Mouse (Mus musculus): Measurements from ENCODE around the gene Gata2.

The Gata2 gene

DNA sequence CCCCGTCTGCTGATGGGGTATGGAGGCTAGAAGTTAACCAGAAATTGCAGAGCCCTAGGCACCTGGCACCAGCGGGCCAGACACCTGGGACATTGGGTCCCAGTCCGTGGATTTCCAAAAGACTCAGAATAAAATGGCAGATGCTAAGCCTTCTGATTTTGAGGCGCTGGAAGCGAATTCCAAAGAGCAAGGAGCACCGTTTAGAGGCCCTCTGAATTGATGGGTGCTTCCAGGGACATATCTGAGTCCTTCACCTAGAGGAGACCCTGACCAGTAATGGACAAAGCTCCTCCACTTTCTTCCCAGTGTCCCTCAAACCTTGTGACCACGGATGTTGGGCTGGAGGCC is 1.3 kb downstream of the Gata2 start:
- DNase-seq (ENCODE audit: low read depth, low spot score) = no peak

DNA sequence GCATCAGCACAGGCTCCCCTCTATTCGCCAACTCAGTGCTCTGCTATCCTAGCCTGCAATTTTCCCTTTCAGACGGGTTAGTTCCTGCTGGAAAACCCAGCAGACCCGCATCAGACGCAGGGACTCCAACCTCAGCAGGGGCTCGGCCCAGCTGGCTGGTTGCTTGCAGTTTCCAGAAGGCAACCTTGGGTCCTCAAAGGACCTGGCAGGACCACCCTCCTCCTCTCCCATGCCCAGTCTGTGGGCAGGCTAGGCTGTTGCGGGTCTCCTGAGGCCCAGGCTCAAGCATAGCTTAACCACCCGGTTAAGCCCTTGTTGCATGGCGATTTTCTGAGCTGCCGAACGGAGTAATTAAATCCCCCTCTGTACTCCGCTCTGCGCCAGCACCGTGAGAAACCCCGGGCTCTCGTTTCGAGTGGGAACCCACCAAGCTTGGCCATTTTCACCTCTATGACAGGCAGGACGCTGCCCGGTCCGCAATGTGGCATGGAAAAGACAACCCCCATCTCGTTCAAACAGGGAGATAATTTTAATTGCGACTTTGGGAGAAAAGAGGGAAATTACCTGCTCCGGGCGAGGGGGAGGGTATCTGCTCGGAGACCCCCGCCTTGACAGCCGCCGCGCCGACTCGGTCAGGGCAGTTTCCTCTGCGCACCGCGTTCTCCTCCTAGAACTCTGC is 2.5 kb downstream of the Gata2 start:
- no peak for DNase-seq (ENCODE audit: low read depth, low spot score)

GRCm38 (mm10) chr6:88196733-88197312 is 3.1 kb downstream of the Gata2 start:
- no peak for DNase-seq (ENCODE audit: low read depth, low spot score)

- no peak for DNase-seq (ENCODE audit: low read depth, low spot score)
These were observed 3.8 kb downstream of the Gata2 start for GRCm38 (mm10) chr6:88197313-88198069.

DNA sequence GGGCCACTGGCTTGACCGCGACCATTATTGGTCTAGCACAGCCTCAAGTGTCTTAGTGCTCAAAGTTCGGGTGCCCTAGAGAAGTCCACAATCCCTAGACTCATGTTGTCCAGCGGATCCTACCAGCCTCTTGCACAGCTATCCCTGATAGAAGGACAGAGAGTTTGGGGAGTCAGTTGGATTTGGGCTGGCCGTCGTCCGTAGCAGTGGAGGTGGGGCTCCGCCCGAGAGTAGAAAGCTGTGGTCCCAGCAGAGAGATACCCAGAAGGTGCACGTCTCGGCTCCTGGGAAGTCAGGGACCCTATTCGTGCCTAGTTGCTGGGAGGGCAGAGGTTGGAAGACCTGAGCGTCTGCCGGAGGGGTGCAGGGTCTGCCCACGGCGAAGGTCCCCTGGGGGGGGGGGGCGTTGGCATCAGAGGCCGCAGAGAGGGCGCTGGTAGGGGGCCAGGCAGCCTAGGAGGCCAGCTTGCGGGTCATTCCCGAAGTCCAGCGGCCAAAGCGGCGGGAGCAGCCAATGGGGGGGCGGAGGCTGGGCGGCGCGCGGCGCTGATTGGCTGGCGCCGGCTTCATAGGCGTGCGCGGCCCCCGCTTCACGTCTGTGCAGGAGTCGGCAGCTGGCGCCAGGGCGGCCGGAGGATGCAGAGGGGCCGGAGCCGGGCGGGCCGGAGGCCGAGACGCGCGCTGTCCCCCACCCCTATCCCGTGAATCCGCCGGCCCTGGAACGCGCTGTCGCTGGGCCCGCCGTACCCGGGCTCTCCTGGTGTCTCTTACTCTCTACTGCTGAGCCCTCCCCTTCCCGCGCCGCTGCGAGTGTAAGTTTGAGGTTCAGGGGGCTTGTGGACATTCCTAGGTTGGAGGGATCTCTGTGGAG is 4.6 kb downstream of the Gata2 start:
- no peak for DNase-seq (ENCODE audit: low read depth, low spot score)

DNA sequence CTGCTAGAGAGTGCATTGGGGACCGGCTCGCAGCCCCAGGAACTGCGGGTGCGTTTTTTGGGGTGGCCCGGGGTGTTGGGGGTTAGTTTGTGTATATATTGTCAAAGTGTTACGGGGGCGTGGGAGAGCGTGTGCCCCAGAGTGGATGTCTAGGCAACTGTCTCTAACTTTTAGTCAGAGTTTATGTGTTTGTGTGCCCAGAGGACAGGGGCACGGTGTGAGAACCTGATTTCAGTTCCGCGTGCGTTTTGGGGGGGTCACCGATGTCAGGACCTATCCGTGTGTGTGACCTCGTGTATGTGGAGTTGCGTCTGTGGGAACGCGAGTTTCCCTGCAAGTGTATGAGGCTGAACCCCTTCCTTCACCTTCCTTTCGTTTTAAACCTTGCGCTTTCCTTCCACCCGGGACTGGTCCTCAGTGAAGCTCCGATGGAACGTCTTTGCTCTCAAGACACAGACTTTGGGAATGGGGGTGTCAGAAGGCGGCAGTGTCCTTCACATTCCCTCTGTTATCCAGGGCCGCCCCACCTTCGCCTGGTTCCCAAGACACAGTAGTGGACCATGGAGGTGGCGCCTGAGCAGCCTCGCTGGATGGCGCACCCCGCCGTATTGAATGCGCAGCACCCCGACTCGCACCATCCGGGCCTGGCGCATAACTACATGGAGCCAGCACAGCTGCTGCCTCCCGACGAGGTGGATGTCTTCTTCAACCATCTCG is 5.5 kb downstream of the Gata2 start:
- DNase-seq (ENCODE audit: low read depth, low spot score) = no peak

DNA sequence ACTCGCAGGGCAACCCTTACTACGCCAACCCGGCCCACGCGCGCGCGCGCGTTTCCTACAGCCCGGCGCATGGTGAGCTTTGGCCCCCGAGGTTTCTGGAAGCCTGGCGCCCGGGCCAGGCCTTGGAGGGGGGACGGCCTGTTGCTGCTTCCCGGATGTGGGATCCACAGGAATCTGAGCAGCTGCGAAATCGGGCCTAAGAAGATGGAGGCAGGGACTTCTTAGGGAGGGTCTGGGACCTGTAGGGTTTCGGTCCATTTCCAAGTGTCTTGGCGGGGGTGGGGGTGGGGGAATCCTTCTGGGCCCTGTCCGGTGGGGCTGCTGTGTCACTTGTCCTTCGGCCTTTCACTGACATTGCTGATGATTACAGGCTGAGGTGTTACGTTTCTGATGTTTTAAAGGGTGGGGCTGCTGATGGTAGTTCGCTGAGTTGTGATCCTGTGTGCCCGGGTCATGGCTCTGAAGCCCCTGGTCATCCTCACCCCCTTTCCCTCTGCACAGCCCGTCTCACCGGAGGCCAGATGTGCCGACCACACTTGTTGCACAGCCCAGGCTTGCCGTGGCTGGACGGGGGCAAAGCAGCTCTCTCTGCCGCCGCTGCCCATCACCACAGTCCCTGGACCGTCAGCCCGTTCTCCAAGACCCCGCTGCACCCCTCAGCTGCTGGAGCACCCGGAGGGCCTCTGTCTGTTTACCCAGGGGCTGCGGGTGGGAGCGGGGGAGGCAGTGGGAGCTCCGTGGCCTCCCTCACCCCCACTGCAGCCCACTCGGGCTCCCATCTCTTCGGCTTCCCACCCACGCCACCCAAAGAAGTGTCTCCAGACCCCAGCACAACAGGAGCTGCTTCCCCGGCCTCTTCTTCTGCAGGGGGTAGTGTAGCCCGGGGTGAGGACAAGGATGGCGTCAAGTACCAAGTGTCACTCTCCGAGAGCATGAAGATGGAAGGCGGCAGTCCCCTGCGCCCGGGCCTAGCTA is 6.3 kb downstream of the Gata2 start:
- DNase-seq (ENCODE audit: low read depth, low spot score) = no peak

DNA sequence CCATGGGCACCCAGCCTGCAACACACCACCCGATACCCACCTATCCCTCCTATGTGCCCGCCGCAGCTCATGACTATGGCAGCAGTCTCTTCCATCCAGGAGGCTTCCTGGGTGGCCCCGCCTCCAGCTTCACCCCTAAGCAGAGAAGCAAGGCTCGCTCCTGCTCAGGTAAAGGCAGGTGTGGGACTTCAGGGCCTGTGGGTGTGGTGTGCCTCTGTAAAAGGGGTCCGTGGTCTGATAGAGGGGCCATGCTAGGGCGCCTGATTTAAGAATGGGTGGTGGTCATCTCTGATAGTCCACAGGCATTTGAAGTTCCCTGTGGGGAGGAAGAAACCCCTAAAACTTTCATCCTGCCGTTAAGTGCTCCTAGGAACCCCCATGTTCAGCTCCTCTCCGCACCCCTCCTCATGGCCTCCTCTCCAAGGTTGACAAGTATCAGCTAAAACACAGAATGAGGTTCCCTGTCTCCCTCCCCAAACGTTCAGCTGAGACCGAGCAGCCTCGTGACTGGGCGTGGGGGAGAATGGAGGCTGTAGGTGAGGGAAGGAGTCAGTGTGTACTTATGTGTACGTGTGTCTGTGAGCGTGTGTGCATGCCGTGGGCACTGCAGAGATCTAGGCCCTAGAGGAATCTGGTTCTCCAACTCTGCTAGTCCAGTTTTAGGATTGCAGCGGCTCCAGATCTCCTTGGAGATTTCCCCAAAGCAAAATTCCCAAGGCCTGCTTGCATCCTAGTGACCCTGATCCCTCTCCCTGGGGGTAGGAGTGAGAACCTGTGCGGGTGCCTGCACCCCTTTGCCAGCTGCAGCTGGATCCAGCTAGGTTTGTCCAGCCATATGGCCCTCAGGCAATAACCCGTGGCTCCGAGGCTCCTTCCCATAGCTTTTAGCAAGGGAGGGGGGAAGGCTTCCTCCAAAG is 7.3 kb downstream of the Gata2 start:
- DNase-seq (ENCODE audit: low read depth, low spot score) = no peak

- DNase-seq (ENCODE audit: low read depth, low spot score) = no peak
These were observed 8.4 kb downstream of the Gata2 start for GRCm38 (mm10) chr6:88201926-88202700.

GRCm38 (mm10) chr6:88202921-88203690 is 9.4 kb downstream of the Gata2 start:
- DNase-seq (ENCODE audit: low read depth, low spot score) = no peak

GRCm38 (mm10) chr6:88203791-88204405 is 10.2 kb downstream of the Gata2 start:
- no peak for DNase-seq (ENCODE audit: low read depth, low spot score)

DNA sequence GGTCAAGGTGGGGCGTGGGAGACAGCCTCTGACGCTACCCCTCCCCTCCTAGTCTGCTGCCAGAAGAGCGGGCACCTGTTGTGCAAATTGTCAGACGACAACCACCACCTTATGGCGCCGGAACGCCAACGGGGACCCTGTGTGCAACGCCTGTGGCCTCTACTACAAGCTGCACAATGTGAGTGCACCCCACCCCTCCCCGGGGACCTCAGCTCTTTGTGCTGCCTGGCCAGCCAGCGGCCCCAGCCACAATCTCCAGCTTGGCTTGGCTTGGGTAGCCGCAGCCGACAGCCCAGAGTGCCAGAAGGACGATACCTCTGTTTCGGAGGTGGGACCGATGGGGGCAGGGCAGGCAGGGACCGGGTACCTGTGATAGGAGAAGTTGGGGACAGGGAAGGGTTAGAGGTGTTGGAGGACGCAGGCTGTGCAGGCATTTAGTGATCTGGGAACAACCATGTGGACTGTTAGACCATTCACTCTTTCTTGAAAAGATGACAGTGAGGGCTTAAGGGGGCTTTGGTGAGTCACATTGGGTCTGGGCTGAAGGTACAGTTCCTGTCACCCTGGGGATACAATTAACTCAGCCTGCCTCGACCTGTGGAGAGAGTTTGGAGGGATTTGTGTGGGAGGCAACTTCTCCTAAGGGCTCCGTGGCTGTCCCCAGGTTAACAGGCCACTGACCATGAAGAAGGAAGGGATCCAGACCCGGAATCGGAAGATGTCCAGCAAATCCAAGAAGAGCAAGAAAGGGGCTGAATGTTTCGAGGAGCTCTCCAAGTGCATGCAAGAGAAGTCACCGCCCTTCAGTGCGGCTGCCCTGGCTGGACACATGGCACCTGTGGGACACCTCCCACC is 11.1 kb downstream of the Gata2 start:
- DNase-seq (ENCODE audit: low read depth, low spot score) = no peak

- DNase-seq (ENCODE audit: low read depth, low spot score) = no peak
These were observed 11.7 kb downstream of the Gata2 start for GRCm38 (mm10) chr6:88205386-88205700.

GRCm38 (mm10) chr6:88205937-88206336 is 12.2 kb downstream of the Gata2 start:
- no peak for DNase-seq (ENCODE audit: low read depth, low spot score)

- DNase-seq (ENCODE audit: low read depth, low spot score) = no peak
These were observed 12.9 kb downstream of the Gata2 start for GRCm38 (mm10) chr6:88206566-88206965.

DNA sequence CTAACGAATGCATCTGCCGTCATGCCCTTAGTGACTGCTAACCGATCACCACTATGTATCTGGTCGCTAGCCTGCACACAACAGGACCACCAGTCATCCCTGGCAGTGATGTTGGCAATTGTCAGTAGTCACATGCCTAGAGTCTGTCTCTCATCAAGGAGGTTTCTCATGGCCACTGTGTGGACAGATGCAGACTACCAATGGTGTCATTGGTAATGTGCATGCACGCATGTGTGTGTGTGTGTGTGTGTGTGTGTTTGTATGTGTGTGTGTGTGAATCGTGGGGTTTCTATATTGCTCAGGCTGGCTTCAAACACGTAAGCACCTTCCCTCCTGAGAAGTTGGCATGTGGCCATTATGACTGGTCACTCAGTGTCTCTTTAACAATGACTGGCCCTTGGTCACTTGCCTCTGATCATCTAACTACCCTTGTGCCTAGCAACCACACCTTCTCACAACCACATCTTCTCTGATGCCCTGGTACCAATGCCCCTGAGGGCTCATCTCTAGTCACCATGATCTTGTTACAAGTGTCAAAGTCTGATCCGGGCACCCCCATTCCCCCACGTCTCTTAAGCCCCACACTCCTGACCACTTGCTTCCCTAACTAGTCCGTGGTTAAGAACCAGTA is 13.8 kb downstream of the Gata2 start:
- no peak for DNase-seq (ENCODE audit: low read depth, low spot score)

Data from WW6 (cell line).